Mouse (Mus musculus) kidney, postnatal 36 days (tissue): ENCODE data around the gene Kirrel3.

Source experiments
- DNase-seq, 2 experiments: peaks; one replicate each; pipeline ENCODE4 v3.0.0; 2021 to 2022; ENCODE audit warnings: mixed read lengths in 2 of 2

The Kirrel3 gene

DNA sequence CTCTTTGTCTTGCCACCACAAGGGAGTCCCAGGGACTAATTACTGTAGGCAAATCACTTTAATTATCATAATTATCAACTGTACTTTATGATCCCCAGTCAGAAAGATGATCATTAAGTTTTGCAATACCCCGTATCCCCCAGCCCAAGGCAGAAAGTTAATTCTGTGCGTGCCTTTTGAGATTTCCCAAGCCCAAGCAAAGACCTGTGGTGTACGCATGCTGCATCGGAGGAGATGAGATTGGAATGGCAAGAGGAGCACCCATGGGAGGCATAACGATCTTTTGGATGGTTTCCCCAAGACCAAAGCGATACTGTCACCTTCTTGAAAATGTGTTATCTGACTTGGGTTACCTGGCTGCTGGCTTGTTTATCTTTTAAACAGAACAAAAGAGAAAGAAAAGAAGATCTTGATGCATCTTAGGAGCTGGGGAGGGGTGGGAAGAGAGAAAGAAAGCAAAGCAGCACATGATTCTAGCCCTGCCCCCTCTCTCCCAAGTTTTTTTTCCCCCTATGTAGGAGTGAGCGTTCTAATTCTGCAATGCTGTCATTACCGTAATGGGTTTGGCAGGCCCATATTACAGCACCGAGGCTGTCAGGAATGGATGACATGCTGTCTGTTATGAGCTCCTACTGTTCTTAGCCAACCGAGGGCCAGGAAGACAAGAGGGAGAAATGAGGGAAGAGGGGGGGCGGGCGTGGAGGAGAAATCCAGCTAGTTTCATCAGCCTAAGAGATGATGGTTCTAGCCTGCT is 218.0 kb downstream of the Kirrel3 start:
- DNase-seq = no peak

DNA sequence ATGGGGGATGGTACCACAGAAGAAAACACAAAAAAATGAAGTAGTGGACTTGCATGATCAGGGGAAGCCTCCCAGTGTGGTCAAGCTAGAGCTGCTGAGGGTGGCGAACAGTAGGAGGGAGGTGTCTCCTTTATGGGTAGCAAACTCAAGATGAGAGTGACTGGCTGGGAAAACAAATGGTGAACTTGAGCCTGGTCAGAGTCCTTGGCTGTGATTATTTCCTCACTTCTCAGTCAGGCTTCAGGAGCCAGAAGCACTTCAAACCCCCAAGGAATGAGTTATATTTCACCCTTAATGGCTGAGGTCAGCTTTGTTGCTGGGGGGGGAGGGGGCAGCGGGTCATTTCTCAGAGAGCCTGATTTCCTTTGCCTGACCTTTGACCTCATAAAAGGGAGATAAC is 218.7 kb downstream of the Kirrel3 start:
- no peak for DNase-seq

DNA sequence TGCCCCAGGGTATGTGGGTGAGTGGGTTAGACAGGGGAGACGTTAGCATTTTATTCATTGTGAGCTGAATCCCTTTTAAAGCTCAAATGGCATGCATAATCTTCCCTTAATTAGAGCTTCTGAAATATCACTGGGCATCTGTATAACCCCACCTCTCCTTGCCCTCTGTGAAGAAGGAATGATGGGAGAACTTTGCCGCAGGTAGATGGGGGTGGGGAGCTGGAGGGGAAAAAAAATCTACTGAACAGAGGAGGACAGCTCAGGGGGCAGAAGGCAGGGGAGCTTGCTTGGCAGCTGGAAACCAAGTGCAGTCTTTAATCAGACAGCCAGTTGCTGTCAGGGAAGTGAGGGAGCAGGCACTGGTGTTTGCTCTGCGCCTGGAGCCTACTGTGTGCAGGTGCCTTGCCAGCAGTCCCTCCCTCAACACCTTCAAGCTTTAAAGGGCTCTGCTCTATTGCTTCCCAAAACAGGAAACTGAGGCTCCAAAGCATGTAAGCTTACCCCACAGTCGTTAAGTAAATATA is 220.7 kb downstream of the Kirrel3 start:
- DNase-seq = no peak

DNA sequence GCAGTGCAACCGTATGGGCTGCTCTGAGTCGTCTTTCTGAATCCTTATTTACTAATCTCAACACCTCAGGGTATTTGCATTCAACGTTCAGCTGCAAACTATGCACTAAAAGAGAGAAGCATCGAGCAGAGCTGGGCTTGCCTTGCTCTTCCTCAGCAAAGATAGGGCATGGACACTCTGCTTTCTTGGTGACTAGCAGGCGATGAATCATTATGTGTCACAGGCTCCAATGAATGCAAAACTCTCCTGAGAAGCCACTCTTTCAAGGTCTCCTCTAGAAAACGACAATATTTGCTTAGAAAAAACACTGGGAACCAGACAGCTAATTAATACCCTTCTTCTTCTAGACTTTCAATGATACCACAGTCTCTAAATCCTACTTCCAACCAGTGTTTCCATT is 223.0 kb downstream of the Kirrel3 start:
- DNase-seq = no peak

DNA sequence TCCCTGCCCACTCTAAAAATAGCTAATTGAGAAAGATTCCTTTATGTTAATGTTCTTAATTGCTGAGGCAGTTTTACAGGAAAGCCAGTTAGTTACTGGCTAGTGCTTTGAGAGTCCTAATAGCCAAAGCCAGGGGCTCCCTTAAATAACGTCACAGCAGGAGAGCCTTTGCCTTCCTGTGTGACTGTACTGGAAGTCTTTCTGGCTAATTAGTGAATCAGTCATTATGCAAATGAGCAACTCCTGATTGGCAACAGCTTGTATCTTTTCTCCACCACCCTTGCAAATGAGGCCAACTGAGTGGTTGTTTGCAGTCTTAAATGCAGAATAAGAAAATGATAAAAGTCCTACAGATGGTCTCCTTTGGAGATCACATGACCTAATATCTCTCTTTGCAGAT is 226.3 kb downstream of the Kirrel3 start:
- DNase-seq = no peak

DNA sequence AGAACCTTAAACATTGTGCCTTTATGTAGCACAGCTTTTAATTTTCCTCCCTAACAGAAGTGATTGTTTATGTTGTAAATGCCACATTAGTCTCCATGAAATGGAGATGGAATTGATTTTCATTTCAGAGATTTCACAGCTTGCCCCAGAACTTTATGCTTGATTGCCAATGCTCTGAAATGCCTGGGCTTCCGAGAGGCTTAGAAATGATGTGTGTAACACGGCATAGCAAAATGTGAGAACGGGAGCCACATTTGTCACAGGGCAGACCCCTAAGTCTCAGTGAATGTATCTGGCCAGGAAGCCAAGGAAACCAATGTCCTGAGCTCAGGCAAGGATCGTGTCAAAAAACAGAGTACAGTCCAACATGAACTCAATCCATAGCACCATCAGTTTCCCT is 227.3 kb downstream of the Kirrel3 start:
- DNase-seq = no peak

DNA sequence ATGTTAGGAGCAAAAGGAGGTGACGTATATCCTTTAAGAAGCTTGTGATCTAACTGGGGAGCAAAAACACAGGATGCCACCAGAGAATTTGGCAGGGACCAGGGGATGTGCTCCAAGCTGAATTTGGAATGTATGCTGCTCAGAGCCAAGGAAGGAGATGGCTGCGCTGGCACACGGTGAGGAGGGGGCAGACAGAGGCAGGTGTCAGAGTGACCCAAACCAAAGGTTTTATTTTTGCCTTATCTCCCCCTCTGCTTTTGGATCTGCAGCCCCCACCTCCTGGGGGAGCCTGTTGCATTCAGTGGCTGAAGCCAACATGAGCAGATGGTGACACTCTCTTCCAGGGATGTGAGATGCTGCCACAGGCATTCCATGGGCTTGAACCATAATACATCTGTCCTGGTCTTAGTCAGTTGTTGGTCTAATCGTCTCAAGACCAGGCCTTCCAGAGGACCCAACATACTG is 227.8 kb downstream of the Kirrel3 start:
- DNase-seq = no peak

DNA sequence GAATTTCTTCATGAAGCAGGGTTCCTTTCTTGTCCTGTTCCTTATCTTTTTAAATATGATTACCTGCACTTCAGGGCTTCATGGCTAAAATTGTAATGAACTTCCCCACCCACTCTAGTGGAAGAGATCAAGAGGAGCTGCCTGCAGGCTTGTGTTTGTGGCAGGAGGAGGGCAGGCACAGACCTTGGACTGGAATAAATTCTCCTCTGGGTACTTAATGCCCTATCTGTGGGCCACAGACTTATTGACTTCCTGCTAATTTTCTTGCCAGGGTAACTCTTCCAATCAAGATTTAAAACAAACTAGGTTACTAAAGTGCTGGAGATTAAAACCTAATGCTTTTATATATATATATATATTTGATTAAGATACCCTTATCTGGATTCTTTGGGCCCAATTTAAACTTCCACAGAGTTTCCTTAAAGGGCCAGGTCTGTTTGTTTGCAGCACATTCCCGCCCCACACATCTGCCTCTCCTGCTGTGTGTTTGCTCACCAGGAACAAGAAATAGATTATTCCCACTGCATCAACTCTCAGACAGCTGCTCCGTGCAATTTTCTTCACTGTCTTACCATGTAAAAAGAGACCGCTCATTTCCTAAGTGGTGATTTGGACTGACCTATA is 229.4 kb downstream of the Kirrel3 start:
- no peak for DNase-seq

DNA sequence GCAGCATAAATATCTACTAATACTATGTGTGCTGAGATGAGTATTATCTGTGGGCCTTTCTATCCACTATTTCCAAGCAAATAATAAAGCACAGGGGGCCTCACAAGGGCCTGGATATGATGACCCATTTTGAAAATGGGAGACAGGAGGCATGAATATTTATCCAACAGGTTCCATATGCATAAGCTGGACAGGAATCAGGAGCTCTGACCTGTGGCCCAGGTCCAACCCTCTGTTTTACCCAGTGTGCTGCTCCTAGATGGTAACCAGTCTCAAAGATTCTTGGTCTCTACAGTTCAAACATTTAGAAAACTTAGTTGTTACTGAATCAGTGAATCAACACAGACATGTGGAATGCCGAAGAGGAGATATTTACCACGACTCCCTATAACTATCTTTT is 230.8 kb downstream of the Kirrel3 start:
- DNase-seq = no peak

DNA sequence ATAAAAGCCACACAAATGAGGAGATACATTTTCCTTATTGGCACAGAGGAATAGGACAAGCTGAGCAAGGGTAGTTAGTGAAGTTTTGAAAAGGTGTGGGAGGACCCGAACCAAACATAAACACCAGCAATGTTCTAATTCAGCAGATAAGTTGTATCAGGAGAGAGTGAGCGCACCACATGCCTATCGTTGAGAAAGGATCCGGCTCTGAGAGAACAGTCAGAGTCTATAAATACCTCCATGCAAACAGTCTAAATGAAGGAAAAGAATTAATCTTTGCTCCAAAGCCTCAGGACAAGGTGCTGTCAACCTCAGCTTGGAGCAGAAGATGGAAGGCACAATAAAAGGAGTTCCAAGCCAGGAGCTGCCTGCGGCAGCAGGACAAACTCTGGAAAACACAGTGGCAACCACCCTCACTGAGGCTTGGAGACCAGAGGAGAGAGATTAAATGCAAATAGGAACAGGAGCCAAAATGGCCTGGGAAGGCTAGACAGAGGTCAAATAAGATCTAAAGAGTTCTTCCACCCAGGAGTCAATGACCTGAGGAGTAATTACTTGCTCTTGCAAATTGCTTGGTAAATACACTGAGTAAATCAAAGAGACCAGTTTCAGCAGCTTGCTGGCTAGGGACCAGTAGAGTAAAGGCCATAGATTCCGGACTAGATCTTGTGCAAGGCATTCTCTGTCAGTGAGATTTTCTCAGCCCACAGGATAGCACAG is 235.9 kb downstream of the Kirrel3 start:
- DNase-seq = peak in 1 of 2 experiments; percentile 6

DNA sequence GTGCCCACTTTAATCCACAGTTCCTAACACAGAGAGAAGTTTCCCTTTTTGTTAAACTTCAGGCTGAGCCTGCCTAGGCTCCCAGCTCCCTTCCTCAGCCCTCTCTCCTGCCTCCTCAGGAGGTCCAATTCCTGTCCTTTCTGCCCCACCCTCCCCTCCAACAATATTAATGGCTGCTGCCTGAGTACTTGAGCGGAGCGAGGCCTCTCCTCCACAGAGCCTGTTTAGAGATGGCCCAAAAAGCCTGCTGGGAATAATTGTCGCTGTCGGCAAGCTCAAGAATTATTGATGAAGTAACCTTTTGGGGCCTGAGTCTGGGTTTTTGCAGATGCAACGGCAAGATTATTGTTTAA is 236.5 kb downstream of the Kirrel3 start:
- DNase-seq = no peak

DNA sequence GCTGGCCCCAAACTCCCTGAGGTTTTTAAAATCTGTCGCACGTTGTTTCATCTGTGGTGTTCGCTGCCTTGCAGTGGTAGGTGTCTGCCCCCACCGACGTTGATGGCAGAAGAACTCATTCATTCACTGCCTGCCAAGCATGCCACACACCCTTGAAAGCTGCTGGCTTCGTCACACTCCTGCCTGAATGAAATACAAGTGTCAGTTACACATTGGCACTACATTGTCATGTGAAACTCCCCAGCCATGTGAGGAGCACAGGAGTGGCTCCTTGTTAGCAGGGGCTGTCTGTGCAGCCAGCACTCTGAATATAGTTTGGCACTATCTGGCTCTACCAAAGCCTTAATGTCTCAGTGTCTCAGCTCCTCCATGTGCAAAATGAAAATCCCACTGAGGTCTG is 246.8 kb downstream of the Kirrel3 start:
- DNase-seq = no peak

DNA sequence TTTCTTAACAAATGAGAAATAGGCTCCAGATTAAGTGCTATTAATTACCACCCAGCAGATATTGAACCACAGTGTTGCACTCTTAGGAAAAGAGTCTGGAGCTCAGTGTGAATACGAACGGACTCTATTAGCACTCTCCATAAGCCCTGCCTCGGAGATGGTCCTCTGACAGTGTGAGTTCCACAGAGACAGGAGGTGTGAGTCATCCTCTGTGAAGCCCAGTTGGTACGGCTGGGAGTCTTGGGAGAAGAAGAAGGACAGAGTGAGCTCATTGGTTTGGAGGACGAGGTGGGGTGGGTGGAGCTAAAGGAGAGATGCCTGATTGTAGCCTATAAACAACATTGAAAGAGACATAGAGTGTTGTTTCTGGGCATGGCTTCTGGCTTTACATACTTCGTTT is 247.9 kb downstream of the Kirrel3 start:
- DNase-seq = no peak

DNA sequence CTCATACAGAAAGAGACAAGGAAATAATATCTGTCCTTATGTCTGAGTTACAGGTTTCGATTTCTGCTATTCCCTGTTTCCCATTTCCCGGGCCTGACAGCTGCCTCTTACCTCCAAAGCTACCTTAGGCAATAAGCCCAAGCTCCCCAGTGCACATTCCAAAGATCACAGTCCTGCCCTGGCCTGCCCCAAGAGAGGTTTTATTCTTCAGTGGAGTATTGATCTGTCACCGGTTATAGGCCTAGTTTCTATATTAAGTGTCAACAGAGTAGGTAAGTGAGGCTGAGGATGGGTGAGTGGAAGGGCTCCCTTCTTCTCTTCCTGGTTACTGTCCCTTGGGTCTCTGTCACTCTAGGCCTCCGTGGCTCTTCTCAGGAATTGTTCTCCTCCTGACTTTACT is 249.3 kb downstream of the Kirrel3 start:
- no peak for DNase-seq

DNA sequence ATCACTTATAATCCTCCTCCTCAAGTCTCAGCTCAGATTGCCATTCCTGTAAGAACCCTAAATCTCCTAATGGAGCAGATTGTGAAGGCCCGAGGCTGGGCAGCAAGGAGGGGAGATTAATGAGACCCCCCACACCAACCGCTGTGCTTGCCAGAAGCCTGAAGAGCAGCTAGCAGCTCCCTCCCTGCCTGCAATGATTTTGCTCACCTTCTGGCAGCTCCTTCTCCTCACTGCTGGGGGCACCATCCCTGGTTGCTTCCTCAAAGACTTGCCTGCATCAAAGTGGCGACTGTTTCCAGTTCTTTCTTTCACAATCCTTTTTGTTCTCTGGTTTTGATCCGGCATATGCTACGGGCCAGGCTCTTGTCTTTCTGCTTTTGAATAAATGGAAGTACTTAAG is 253.7 kb downstream of the Kirrel3 start:
- DNase-seq = no peak

DNA sequence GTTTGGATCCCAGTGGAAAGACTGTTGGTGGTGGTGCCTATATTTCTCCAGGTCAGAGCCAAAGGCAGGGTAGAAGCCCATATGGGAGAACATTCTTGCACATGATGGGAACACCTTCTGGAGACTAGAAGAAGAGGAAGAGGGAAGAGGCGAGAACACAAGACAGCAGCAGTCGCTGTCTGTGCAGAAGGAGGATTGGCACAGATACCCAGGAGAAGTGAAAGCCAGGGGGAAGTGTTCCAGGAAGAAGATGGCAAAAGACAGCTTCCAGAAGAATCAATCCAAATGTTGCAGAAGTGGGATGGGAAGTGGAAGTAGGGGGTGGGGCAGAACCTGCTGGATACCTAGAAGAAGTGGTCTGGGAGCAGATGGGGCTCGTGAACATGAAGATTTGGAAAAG is 255.1 kb downstream of the Kirrel3 start:
- no peak for DNase-seq

DNA sequence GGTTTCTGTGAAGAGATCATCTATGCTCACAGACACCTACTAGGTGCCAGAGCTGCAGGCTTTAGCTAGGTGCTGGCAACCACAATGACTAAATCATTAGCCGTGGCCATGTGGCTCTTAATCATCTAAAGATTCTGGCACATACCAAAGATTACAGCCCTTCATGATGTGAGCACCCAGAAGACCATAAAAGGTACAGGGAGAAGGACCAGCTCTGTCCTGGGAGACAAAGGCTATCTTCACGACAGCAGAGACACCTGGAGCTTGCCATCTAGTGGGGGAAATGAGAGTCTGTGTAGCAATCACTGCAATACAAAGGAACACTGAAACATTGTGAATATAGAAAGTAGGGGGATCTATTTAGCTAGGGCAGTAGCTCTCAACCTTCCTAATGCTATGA is 262.3 kb downstream of the Kirrel3 start:
- DNase-seq = no peak

DNA sequence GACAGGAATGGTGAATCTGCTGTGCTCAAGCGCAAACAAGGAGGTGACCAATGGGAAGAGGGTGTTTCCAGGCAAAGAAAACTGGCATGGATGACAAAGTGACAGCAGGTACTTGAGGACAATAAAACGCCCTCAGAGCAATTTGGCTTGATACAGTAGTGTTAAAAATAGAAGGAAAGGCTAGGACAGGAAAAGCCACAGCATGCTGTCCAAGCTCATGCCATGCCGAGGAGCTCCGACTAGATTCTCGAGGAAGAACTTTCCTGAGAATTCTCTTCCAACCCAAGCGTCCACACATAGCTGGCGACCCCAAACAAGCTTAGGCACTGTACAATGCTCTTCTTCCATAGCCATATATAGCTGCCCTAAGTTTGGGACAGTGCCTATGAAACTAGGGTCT is 263.5 kb downstream of the Kirrel3 start:
- no peak for DNase-seq

DNA sequence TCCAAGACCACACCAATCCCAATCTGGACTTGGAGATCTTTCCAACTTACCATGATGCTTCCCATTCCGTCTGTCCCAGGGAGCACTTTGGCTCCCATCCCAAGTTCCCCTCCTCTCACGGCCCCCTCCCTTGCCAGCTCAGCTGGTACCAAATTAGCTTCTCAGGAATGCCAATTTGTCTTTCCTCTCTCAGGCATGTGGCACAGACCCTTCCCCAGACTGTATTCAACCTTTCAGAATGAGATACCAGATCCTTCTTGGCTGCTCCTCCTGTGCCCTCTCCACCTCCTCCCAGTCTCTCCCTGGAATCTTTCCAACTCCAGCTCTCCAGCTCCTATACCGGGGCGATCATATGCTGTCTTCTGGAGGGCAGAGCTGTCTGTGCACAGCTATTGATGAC is 264.2 kb downstream of the Kirrel3 start:
- no peak for DNase-seq

DNA sequence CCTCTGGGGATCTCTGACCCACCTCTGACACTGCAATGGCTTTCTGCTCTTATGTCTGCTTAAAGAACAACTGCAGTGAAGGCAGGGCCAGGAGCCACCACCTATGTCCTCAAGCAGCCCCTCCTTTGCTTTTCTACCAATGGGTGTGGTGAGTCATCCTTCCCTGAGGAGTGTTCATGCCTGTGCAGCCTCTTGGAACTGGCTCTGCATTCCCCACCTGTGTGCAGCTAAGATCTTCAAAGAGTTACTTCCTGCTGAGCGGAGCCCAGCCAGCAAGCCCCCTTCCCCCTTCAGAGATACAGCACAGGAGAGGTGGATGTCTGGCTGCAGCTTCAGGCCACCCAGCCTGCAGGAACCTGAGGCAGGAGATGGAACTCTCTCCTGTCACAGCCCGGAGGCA is 265.2 kb downstream of the Kirrel3 start:
- DNase-seq = no peak

DNA sequence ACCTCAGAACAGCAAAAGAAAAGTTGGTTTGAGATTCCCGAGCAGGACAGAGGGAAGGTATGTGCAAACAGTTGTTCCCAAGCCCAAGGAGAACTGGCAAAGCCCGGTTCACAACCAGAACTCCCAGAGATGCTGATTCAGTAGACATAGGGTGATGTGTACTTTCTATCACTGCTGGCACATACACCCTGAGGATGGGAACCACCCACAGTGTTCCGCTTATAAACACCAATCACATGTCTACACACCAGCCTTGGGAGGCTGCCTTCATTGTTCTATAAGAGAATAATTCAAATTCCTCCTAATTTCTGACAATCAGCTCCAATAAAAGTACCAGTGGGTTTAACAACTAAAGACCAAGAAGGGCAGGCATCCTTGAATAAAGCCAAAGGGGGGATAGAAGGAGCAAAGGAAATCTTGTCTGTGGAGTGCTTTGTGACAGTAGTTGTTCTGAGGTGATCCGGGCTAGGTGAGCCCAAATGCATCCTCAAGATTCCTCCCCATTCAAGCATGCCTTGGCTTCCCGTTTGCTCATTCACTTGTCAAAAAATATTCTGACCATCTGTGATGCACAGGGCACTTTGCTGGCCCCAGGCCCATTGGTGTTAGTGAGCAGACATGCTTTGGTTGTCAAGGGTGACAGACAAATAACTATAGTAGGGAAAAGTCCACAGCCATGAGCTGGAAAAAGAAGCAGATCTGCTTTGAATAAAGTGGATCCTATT is 266.5 kb downstream of the Kirrel3 start:
- DNase-seq = no peak

DNA sequence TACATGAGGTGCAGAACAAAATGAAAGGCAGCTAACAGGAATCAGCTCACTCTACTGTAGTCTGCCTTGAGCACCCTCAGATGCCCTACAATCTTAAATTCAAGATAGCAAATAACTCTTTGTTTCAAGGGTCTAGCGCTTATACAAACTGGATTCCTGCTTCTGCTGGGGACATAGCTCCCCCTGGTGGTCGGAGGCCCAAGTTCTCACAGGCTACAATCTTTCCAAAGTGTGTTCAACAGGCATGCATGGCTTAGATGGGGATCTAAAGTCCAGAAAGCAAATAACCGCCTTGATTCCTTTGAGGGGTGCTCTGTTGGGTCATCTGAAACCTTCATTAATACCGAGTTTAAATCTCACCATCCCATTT is 267.1 kb downstream of the Kirrel3 start:
- DNase-seq = peak; percentile 50 to 87

DNA sequence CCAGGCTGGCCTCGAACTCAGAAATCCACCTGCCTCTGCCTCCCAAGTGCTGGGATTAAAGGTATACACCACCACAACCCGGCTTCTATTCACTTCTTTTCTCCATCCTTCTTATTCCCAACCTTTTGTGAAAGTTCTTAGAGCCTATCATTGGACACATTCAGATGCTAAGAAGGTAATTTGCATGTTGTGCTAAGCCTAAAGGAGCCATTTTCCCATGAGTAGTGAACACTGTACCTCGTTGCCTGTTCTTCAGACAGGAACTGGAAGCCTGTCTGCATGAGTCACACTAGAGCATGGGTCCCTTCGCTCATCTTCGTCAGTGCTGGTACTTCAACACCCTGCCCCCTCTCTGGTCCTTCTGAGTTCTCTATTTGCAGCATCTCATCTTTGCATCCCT is 268.2 kb downstream of the Kirrel3 start:
- no peak for DNase-seq
